Mouse (Mus musculus): Measurements from ENCODE around the gene Serpind1.

The Serpind1 gene

DNA sequence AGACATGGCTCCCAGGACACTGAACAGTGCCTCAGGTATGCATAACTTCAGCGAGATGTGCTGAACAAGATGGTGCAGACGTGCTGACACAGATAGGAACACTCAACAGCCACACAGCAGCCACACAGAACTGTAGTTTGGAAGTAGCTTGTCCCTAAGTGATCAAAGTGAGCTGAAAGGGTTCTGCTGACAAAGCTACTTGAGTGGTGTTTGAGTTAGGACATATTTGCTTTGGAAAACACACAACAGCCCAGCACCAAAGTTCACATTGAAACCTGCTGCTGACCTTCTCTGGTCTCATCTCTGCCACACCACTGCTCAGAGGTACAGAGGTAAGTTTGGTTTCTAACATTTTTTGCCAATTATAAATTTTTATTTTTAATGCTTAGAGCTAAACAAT, at the start of gene Serpind1:
TSS of gene Serpind1 (plus strand) at position 256 of the 400 bp plus-strand sequence.
- DNase-seq (ENCODE audit: low spot score in 2 of 2): no peak

DNA sequence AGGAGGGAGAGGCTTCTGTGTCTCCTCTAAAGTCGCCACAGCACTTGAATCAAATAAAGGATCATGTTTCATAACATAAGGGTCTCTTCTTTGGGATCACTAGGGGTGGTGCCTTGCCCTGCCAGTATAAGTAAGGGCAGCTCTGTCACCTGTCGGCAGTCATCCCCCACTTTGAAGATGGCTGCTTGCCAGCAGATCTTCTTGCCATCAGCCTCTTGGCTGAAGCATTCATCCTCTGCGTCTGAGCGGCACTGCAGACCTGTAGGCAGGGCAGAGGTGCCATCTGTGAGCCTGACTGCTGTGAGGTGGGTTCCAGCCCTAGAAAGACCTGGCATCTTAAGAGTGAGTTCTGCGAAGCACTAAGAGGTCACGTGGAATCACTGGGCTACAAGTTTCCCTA, 48.0 kb upstream of the Serpind1 start:
- DNase-seq (ENCODE audit: low spot score in 2 of 2): no peak

DNA sequence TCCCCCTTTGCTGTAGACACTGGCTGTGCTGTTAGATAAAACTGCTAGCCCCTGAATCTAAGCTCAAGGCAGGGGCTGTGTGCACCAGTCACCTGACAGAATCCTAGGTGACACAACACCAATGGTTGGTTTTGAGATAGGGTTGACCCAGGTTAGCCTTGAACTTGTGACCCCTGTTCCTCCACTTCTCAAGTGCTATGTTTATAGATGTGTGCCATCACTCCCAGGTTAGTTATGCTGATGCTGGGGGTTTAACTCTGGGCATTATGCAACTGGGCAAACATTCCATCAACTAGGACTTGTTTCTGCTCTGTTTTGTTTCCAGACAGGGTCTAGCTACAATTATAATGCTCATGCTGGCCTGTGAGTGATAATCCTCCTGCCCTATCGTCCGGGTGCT, 44.1 kb upstream of the Serpind1 start:
- DNase-seq (ENCODE audit: low spot score in 2 of 2): no peak

DNA sequence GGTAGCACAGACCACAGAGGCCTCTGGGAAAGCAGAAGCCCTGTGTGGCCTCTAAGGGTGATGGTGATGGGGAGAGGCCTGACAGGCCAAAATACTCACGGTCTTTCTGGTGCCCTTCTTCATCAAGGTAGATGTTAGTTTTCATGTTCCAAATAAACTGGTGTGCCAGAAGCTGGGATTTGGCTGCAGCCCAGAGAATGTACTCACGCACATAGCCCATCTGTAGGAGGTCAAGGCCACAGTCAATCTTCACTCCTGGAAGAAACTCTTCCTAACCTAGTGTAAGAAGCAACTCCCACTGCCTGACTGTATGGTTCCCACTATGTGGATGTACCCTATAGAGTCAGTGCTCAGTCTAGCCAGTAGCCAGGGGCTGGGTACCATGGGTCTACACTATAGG, 40.2 kb upstream of the Serpind1 start:
- DNase-seq (ENCODE audit: low spot score in 2 of 2): no peak

DNA sequence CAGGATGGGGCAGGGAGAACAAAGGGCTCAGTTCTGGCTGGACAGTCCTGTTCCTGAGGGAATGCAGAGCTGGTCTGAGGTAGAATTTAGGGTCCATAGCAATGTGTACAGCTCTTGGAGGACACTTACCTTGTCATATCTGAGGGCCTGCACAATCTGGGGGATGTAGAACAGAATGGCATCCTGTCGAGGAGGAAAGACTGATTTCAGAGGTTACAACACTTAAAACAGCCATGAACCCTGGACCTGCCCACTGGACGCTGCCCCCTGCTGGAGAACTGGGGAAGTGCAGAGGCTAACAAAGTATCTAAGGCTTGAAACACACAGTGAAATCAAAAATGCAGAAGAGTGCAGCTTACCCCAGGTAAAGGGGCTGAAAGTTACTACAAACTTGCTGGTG, 38.4 kb upstream of the Serpind1 start:
- peak; percentile 74 to 81 for DNase-seq (ENCODE audit: low spot score in 2 of 2)

DNA sequence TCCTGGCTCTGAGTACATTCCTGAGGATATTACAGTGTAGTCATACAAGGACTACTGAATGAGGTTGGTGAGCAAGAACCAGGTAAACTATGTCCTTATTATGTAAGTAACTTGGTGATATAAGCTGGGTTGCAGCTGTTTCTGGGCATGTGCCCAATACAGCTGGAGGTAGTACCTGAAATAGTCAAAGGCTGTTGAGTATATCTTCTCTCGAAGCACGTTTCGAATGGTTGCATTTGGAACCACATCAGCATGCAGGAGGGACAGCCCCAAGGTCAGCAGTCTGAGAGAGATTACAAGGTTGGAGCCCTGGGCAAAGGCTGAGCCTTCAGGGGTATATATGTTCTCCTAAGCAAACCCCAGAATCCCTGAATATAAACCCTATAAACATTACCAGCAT, 30.4 kb upstream of the Serpind1 start:
- no peak for DNase-seq (ENCODE audit: low spot score in 2 of 2)

DNA sequence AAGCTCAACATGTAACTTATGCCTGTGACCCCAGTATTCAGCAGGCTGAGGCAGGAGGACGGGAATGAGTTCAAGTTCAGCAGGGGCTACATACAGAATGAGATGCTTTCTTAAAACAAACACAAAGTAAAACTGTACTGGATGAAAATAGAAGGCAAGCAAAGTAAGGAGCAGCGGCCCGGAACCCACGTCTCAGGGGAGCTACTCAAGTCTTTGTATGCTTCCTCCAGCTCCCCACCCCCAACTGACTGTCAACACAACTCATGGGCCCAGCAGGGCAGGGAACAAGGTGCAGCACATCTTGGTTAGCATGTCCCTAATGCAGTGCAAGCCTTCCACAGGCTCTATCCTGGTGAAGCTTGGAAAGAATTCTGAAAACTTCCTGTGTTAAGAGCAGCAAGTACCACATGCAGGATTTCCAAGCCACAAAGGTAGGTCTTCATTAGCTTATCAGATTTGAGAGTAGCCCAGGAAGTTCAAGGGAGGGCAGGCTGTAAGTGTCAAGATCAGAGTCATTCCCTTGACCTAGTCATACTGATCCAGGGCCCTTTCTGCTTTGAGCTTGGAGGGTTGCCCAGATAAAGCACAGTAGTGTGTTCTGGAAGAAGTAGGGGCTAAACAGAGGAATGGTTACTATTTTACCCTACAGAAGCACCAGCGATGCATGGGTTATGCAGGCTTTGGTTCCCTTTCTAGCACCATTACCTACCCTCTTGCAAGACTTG, 27.5 kb upstream of the Serpind1 start:
- DNase-seq (ENCODE audit: low spot score in 2 of 2): no peak

DNA sequence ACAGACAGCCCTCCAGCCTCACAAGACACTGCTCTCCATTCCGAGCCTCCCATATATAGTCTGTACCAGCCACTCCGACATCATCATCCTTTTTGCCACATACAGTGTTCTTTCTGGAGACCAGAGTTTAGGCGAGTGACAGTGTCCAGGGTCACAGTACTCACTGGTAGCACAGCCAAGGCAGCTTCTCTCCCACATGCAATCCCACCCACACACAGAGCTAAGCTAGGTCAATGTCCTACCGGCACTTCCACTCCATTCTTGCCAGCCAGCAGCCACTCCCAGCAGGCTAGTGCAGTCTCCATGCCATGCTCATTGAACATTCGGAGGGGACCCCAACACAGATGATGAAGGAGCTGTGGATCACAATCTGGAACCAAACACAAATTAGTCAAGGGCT, 23.7 kb upstream of the Serpind1 start:
- no peak for DNase-seq (ENCODE audit: low spot score in 2 of 2)

DNA sequence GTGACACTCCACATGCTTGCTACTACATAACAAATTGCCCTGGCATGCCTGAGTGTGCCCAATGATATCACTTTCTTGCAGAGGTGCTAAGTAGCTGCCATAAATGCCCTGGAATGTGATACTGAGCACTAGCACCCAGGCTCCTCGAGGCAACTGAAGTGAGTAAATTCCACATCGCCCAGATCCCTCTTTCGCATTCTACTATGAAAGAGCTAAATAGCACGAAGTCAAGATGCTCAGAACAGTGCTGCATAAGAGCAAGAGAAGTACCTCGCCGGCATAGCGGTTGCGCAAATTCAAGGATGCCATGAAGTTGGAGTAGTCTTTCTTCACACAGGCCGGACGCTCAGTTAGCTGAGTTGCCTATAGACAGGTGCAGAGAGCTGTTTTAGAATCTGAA, 22.1 kb upstream of the Serpind1 start:
- DNase-seq (ENCODE audit: low spot score in 2 of 2): no peak

DNA sequence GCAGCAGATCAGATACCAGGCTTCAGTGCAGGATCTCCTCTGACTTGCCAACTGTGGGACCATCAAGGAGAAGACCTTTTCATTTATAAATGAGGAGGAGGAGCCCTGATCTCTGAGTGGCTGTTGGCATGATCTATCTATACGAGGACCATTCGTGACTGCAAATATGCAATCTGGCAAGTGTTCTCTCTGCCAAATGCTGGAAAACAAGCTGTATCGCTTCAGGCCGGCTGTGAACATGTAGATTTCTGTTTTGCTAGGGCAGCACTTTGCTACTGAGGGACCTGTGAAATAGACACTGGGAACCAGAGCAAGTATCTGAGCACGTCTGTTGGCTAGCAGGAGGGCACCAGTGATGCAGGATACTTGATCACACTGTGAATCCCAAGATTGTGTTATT, 18.6 kb upstream of the Serpind1 start:
- no peak for DNase-seq (ENCODE audit: low spot score in 2 of 2)

DNA sequence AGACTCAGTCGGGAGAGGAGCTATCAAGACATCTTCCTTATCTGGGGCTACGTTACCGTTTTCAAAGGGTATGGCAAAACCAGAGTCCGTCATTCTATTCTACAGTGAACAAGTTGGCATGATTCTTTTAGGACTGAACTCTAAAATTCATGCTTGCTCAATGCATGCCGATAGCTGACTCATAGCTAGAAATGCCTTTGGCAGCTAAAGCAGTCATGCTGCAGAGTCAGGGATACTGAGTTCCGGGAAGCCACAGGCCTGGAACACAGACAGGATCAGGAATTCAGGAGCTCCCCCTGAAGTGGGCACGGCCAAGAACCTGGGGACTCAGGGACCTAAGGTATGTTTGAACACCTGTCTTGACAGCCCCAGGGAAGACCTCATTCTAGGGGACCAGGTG, 14.6 kb upstream of the Serpind1 start:
- DNase-seq (ENCODE audit: low spot score in 2 of 2): no peak

DNA sequence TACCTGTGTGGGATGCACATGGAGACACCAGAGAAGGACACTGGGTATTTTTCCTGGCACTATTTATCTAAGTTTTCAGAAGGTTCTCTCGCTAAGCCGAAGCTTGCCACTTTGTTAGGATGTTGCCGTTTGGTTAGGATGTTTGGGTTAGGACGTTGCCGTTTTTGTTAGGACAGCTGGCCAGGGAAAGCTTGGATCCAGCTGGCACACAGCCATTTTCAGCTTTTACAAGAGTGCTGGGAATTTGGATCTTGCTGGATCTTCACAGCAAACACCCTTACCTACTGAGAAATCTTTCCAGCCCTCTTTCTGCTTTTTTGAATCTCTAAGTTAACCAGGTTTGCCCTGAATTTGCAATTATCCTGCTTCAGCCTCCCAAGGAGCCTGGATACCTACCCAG, 9.7 kb upstream of the Serpind1 start:
- DNase-seq (ENCODE audit: low spot score in 2 of 2): no peak

DNA sequence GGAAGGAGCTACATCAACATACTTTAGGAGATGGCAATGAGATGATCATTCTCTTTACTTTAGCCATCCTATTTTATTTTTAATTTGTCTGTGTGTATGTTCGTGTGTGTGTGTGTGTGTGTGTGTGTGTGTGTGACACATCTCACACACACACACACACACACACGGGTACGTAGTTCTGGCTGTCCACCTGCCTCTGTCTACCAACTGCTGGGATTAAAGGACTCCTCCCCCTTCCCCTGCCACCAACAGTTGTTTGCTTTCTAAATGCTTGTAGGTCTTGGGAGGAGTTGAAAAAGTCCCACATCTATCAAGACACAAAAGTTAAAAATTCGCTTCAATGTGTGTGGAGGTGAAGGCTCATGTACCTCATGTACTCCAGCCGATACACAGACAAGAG, 6.4 kb upstream of the Serpind1 start:
- no peak for DNase-seq (ENCODE audit: low spot score in 2 of 2)

DNA sequence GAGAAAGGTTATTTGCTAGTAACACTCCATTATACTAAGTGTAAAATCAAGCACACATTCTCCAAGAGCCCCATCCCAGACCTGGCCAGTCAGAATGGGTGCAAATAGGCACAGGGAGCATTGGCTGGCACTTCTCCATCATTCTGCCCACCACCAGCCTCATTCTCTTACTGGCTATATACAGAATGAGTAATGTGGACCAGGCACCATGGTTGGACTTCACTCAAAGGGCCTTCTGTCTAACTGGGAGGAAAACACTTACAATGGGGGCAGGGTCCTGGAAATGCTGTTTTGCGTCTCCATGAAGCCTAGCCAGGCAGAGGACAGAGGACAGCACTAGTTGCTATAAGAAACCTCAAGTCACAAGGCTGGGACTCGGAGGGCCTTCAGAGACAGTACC, 5.1 kb upstream of the Serpind1 start:
- DNase-seq (ENCODE audit: low spot score in 2 of 2): no peak

DNA sequence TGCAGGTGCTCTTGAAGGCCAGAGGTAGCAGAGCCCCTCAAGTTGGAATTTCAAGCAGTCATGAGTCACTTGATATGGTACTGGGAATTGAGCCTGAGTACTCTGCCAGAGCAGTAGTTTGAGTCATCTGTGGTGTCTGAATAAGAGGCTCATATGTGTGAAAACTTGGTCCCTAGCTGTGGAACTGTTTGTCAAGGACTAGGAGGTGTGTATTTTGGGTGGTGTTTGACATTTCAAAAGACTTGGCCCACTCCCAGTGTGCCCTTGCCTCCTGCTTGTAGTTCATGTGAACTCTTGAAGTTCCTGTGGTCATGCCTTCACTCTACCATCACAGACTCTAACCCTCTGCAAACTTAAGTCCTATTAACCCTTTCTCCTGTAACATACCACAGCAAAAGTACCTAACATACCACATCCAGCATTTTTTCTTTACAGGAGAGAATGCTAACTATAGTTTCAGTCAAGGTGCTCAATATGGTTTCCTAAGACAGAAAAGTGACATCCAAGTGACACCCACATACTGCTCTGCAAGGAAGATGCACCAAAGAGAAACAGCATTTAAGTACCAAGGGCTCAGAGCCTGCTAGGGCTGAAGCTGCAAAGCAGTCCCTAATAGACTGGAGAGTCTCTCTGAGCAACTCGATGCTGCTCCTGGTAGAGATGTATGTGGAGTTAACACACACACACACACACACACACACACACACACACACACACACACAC, 1.2 kb upstream of the Serpind1 start:
- DNase-seq (ENCODE audit: low spot score in 2 of 2): no peak

DNA sequence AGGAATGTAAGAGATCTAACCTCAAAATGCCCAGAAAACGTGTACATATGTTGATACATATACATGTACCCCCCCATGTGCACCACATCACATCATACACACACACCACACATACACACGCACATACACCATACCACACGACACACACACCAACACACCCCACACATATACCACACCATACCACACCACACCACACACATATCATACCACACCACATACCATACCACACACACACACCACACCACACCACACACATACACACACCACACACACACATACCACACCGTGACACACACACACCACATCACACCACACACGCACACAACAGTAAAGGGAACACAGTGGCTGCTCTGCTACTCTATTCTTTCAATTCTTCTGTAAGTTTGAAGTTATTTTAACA, 684 bp downstream of the Serpind1 start:
- DNase-seq (ENCODE audit: low spot score in 2 of 2): no peak

DNA sequence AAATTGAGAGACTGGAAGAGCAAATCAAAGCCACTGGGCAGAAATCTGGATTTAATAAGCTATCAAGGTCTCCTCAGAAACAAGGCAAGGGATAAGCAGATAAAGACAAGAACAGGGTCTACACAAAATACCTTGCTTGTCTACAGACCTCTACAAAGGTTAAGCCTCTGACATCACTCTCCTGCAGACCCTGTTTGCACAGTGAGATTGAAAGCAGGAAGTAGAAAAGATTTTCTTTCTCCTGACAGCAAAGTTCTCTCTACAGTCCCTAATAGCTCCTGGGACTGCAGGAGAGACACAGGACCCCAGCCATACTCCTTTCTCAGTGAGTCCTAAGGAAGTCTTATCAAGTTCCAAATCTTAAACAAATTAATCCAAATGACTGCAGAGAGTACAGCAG, 3.4 kb downstream of the Serpind1 start:
- no peak for DNase-seq (ENCODE audit: low spot score in 2 of 2)

DNA sequence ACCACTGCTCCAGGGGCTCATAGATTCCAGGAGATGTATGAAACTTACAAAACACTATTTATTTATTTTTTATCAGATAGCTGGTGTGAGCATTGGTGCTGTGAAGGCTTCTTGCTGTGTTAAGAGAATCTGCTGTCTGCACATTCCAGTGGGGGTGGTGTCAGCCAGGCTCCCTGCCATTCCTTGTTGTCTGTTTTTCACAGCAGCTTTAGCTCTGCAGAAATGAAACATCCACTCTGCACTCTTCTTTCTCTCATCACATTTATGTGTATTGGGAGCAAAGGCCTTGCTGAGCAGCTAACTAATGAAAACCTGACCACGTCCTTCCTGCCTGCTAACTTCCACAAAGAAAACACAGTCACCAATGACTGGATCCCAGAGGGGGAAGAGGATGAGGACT, 4.9 kb downstream of the Serpind1 start:
- DNase-seq (ENCODE audit: low spot score in 2 of 2): no peak

DNA sequence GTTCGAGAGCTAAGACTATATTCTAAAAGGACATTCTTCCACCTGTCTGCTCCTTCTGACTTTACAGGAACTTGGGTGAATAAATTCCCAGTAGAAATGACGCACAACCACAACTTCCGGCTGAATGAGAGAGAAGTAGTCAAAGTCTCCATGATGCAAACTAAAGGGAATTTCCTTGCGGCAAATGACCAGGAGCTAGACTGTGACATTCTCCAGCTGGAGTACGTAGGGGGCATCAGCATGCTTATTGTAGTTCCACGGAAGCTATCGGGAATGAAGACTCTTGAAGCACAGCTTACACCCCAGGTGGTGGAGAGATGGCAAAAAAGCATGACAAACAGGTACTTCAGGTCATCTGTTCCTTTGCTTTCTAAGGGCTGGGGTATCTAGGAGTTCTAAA, 8.5 kb downstream of the Serpind1 start:
- no peak for DNase-seq (ENCODE audit: low spot score in 2 of 2)

DNA sequence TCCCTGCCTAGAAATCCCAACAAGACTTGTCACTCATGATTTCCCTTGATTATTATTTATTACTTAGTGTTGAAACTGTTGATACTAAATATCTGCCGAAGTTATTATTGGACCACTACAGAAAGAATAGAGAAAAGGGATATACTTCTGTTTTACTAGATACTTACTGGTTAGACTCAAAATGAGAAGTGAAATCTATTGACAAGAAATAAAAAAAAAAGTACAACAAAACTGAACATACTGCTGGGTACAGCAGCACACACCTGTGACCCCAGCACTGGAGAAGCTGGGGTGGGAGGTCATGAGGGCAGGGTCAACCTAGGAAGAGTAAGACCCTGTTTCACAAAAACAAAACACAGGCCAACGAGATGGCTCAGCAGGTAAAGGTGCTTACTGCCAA, 9.5 kb downstream of the Serpind1 start:
- no peak for DNase-seq (ENCODE audit: low spot score in 2 of 2)

DNA sequence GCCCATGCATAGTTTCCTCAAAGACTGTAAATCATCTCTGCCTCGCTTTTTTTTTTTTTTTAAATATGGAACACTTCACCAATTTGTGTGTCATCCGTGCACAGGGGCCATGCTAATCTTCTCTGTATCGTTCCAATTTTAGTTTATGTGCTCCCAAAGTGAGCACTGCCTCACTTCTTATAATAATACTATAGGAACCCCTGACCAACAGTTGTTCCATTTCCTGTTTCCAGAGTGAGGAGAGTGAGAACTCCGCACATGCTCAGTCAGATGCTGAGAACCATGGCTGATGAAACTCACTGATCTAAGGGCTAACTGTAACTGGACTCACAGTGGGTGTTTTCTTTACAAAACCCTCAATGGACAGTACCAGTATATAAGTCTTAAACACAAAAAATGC, 10.7 kb downstream of the Serpind1 start:
- DNase-seq (ENCODE audit: low spot score in 2 of 2): no peak

DNA sequence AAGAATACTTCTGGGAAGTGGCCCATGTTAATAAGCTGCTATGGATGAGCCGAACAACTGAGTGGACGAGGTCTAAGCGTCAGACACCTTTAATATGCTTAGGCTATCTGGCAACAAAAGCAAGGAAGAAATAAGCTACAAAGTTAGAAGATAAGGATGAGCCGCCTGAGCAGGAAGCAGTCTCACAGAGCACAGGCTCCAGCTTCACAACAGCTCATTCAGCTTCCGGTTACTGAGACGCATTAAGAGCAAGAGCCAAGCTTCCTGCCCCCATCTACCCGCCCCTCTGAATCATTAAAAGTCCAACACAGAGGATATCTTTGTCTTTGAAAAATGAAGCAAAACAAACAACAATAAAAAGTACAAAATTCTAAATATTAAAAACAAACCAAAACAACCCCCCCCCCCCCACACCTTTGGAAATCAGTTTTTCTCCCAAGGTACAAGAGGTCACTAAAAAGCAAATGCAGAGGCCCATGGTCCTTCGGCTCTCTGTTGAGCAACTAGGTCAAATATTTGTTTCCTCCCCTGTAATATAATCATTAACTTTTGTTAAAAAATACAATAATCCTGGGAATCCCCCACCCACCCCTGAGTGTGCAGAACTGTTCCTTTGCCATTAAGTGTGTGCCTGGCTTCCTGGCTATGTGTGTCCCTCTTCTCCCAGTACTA, 14.1 kb downstream of the Serpind1 start:
- no peak for DNase-seq (ENCODE audit: low spot score in 2 of 2)

DNA sequence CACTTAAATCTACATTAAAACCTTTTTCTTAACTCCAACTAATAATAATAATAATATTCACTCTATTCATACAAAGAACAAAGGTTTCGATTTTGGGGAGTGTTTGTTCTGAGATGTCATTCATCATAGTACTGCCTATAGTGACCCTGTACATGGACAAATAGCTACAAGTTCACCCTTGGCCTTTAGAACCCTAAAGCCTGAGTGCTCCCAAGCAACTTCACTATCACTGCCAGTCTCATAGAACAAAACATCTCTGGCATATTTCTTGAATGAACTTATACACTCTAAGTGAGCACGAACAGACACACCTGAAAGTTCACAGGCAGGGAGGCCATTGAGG, 14.6 kb downstream of the Serpind1 start:
- no peak for DNase-seq (ENCODE audit: low spot score in 2 of 2)

Measured in cerebellum, postnatal 4 days (tissue).